Mouse (Mus musculus) midbrain, embryonic 15.5 days (tissue): ENCODE measurements around the gene Cdc14b. TPM values are rescaled to one million over a fixed set of nuclear protein-coding genes. Genes with fewer than 3 reads are reported as not detected.

Experiments used
- ATAC-seq: fragments of 200-750 bp; cut with Nextera tagmentation; replicated peaks from 2 replicates; pipeline ENCODE4 v1.8.0; 2017; ENCODE audit warnings: moderate TSS enrichment
- H3K27ac ChIP-seq: fragments of 300-500 bp; sonication (generic); 2 replicates; pipeline ENCODE4 v1.5.1; 2015; ENCODE audit warnings: mild to moderate bottlenecking, inconsistent platforms
- H3K27me3 ChIP-seq: fragments of 300-500 bp; sonication (generic); replicated peaks from 2 replicates; pipeline ENCODE4 v1.6.1; 2015; ENCODE audit warnings: inconsistent platforms
- H3K36me3 ChIP-seq: fragments of 300-500 bp; sonication (generic); replicated peaks from 2 replicates; pipeline ENCODE4 v1.6.1; 2015; ENCODE audit warnings: inconsistent platforms
- H3K4me1 ChIP-seq: fragments of 300-500 bp; sonication (generic); 2 replicates; pipeline ENCODE4 v1.6.1; 2015; ENCODE audit warnings: inconsistent platforms
- H3K4me2 ChIP-seq: fragments of 300-500 bp; sonication (generic); 2 replicates; pipeline ENCODE4 v1.6.1; 2015; ENCODE audit warnings: inconsistent platforms, mild to moderate bottlenecking, moderate library complexity
- H3K4me3 ChIP-seq: fragments of 300-500 bp; sonication (generic); 2 replicates; pipeline ENCODE4 v1.5.1; 2015; ENCODE audit warnings: mild to moderate bottlenecking, inconsistent platforms
- H3K9ac ChIP-seq: fragments of 300-500 bp; sonication (generic); 2 replicates; pipeline ENCODE4 v1.6.1; 2015; ENCODE audit warnings: mild to moderate bottlenecking, inconsistent platforms
- H3K9me3 ChIP-seq: fragments of 300-500 bp; sonication (generic); 2 replicates; pipeline ENCODE4 v1.6.1; 2016; ENCODE audit warnings: inconsistent platforms
- WGBS: fragments of 180-500 bp; shearing (Covaris S2); methylation state at CpG from one replicate; pipeline ENCODE4 v1.1.7; 2015; ENCODE audit warnings: mixed read lengths; 5-methylcytosine and 5-hydroxymethylcytosine counted together
- polyA plus RNA-seq: library from polyadenylated mRNA; unstranded; fragments of >200 nt; fragmentation: Nextera tagmentation; extraction: Ambion mirVana; gene quantifications from 2 replicates; pipeline ENCODE4 v1.2.1, GENCODE M21; 2015

The Cdc14b gene
- polyA plus RNA-seq, 1 experiment from 2014 or later = 2.4 TPM

DNA sequence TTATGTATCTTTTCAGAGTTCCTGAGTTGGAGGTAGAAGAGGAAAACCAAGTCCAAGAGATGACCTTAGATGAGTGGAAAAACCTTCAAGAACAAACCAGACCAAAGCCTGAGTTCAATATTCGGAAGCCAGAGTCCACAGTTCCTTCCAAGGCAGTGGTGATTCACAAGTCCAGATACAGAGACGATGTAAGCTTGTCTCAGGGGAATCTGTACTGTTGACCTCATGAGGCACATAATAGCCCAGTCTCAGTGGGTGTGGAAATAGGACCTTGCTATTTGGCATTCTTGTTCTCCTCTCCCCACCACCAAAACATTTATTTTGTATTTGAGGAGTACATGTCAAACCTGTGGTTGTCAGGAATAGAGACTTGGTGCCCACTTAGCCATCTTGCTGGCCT is 93.0 kb downstream of the Cdc14b start:
- Histone ChIP-seq H3K36me3 (0 out of 2 replicates have a peak, but pooled peaks cover 8% of the 10 kb centered on the region), H3K27ac (no peak overlapping the region), H3K4me2 (no peak overlapping the region), H3K9me3 (no peaks in the 10 kb centered on the region), H3K9ac (no peak overlapping the region), H3K4me1 (no peaks in the 10 kb centered on the region), H3K4me3 (no peak overlapping the region), H3K27me3 (no peaks in the 10 kb centered on the region)
- 82% methylated on average over 2 of the region's 2 CpGs for WGBS
- ATAC-seq = no peak

DNA sequence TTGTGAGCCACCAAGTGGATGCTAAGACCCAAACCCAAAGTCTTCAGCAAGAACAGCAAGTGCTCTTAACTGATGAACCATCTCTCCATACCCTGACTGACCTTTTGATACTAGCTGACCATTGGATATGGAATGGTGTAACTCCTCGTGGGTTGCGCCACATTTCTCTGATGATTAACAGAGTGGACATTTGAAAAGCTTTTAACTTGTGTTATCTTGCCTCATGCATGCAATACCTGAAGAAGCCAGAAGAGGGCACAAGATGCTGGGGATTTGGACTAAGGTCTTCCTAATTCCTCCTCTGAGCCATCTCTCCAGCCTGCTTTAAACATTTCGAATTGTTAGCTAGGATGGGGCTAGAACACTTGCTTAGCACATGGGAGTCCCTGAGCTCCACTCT is 94.2 kb downstream of the Cdc14b start:
- no peak overlapping the region for H3K4me3 ChIP-seq
- H3K9me3 ChIP-seq = no peaks in the 10 kb centered on the region
- peaks cover 14% of the 10 kb centered on the region; the same call in 1 of the 2 replicates for H3K36me3 ChIP-seq
- no peaks in the 10 kb centered on the region for H3K4me1 ChIP-seq
- H3K27me3 ChIP-seq = no peaks in the 10 kb centered on the region
- no peak overlapping the region for H3K9ac ChIP-seq
- no peak for ATAC-seq
- no peak overlapping the region for H3K27ac ChIP-seq
- WGBS = 88% methylated on average over 3 of the region's 3 CpGs
- H3K4me2 ChIP-seq = no peak overlapping the region

DNA sequence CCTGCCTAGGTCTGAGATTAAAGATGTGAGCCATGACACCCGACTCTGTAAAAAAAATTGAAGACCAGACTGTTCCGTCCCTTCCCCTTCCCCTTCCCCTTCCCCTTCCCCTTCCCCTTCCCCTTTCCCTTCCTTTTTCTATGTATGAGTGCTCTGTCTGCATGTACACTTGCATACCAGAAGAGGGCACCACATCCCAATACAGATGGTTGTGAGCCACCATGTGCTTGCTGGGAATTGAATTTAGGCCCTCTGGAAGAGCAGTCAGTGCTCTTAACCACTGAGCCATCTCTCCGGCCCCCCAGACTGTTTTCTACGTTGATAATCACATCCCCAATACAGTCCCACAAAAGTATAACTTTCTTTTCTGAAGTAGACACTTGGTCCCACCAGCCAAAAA is 94.8 kb downstream of the Cdc14b start:
- Histone ChIP-seq H3K27ac (no peak overlapping the region), H3K27me3 (no peaks in the 10 kb centered on the region), H3K36me3 (peaks cover 14% of the 10 kb centered on the region; the same call in 1 of the 2 replicates), H3K9me3 (no peaks in the 10 kb centered on the region), H3K4me3 (no peak overlapping the region), H3K4me2 (no peak overlapping the region), H3K4me1 (no peaks in the 10 kb centered on the region), H3K9ac (no peak overlapping the region)
- ATAC-seq = no peak
- WGBS = 88% methylated on average over 4 of the region's 4 CpGs

DNA sequence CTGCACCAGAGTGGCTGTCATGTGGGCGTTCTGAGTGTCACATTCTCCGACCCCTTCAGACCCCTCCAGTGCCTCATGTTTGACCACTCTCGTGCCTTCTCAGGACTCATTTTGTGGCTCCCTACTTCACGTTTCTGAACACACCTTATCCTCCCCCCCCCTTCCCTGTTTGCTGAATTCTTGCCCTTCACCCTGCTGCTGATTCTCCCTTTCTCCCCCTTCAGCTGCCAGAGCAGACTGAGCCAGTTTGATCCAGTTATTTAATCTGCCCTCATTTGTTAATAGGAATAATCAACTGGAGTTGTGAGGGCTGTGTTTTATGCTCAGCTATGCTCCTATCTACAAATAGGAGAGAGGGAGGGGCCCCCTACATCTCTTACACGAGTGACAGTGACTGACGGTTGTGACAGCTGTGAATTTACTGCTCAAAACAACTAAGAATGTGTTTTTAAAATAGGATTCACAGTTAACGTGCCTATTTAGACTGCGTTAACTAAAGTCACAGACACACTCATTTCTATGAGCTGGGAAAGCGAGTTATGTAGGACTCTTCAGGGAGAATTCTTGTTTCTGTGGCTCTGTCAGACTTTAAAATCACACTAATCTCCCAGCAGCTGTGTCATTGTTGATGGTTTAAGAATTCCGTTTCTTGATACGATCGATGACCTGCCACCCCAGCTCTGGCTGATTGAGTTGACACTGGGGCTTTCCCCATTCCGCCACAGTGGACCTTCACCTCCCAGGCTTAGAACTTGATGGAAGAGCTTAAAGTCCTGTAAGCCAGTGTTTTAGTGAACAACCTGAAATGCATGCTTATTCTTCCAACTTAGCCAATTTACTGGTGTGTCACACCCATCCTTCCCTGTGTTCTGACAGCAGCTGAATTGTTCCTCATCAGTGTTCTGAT is 96.1 kb downstream of the Cdc14b start:
- no peak overlapping the region for H3K9ac ChIP-seq
- H3K36me3 ChIP-seq = peaks cover 14% of the 10 kb centered on the region; the same call in 1 of the 2 replicates
- no peak for ATAC-seq
- no peaks in the 10 kb centered on the region for H3K27me3 ChIP-seq
- no peak overlapping the region for H3K27ac ChIP-seq
- H3K4me2 ChIP-seq = no peak overlapping the region
- 59% methylated on average over 13 of the region's 13 CpGs for WGBS
- no peaks in the 10 kb centered on the region for H3K9me3 ChIP-seq
- no peak overlapping the region for H3K4me3 ChIP-seq
- H3K4me1 ChIP-seq = no peaks in the 10 kb centered on the region

DNA sequence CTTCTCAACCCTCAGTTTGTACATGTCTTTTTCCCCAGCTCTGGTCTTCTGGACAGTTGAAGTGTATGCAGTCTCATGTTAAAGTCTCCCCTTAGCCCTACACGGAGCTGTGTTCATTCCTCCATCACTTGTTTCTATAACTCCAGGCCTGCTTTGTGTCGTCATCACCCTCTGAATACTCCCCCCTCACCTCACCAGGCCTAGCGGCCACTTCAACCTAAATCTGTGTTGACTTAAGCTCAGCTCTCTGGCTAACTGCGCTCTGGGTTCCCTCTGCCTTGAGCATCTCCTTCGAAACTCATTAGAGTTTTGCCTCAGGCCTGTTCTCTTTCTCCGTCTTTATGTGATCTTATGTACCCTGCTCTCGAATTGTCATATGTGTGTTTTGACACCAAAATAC is 97.1 kb downstream of the Cdc14b start:
- no peak for ATAC-seq
- H3K36me3 ChIP-seq = peaks cover 14% of the 10 kb centered on the region; the same call in 1 of the 2 replicates

DNA sequence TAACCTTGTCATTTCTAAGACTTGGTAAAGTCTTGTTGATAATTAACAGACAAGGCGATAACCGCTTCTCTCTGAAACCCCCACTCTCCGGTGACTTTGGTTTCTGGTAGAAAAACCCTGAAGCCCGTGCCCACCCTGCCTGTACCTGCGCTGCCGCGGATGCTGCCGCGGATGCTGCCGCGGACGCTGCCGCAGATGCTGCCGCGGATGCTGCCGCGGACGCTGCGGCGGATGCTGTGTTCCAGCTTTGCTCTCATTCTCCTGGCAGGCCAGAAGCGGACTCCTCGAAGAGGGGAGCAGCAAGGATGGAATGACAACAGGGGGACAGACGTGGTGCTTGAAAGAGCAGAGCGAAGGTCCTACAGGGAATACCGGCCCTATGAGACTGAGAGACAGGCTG is 105.3 kb downstream of the Cdc14b start:
- H3K9ac ChIP-seq = no peak overlapping the region
- peaks cover 30% of the 10 kb centered on the region for H3K36me3 ChIP-seq
- no peak for ATAC-seq
- H3K4me3 ChIP-seq = no peak overlapping the region
- no peaks in the 10 kb centered on the region for H3K27me3 ChIP-seq
- H3K4me1 ChIP-seq = no peaks in the 10 kb centered on the region
- 98% methylated on average over 25 of the region's 25 CpGs for WGBS
- peaks cover 45% of the 10 kb centered on the region for H3K9me3 ChIP-seq
- no peak overlapping the region for H3K4me2 ChIP-seq
- no peak overlapping the region for H3K27ac ChIP-seq

More for the DNA sequence above, 97.1 kb downstream of the Cdc14b start:
- Histone ChIP-seq H3K9ac (no peak overlapping the region), H3K4me3 (no peak overlapping the region), H3K4me2 (no peak overlapping the region), H3K9me3 (no peaks in the 10 kb centered on the region), H3K4me1 (no peaks in the 10 kb centered on the region), H3K27me3 (no peaks in the 10 kb centered on the region), H3K27ac (no peak overlapping the region)
- WGBS = 77% methylated on average over 7 of the region's 7 CpGs

DNA sequence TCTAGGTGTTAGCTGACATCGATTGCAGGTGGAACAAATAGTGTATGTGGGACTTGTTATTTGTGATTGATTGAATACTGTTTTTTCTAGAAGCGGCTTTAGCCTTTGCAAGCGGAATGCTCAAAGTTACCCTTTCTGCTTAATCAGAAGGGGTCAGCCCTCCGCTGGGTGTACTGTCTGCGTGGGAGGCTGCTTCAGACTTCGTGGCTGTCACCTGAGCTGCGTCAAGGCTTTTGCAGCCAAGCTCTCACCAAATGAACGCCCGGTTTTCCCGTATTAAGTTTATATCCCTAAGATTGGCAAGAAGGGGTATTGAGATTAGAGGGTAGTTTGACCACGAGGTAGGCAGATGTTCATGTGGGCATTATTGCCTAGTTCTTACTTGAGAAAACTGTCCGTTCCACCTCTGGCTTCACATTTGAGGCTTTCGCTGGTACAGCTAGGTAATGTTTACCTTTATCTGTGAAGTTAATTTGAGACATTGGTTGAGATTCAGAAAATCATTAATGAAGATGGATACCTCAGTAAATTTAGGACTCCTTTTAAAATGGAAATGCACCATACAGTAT is 111.9 kb downstream of the Cdc14b start:
- H3K36me3 ChIP-seq = 0 out of 2 replicates have a peak, but pooled peaks cover 6% of the 10 kb centered on the region
- ATAC-seq = no peak

DNA sequence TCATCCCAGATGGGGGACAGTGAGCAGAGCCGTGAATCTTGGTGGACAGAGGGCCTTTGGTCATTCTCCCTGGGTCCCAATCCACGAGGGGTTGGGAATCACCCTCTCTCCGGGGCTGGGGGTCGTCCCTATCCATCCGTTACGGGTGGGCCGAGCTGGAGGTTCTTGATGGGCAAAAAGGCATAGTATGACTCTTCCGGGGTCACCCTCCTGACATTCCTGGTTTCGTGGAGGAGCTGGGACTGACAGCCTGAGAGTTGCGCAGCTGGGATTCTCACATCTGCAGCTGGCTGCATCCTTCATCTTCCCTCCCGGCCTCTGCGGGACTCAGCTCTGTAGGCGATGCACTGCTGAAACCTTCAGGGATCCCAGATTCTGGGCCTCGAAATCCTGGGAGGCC is 112.5 kb downstream of the Cdc14b start:
- H3K36me3 ChIP-seq = 0 out of 2 replicates have a peak, but pooled peaks cover 6% of the 10 kb centered on the region
- WGBS = under 1% methylated on average over 14 of the region's 14 CpGs
- peaks cover 8% of the 10 kb centered on the region for H3K9me3 ChIP-seq
- no peak overlapping the region for H3K27ac ChIP-seq
- peak; percentile 2; the same call in 1 of the 2 replicates for ATAC-seq
- H3K4me2 ChIP-seq = peak overlapping the region; percentile 81
- peaks cover 14% of the 10 kb centered on the region for H3K4me1 ChIP-seq
- peak overlapping the region; percentile 81 for H3K9ac ChIP-seq
- peak overlapping the region; percentile 86 for H3K4me3 ChIP-seq
- peaks cover 4% of the 10 kb centered on the region; the same call in 1 of the 2 replicates for H3K27me3 ChIP-seq

More for the DNA sequence above, 111.9 kb downstream of the Cdc14b start:
- WGBS = 25% methylated on average over 13 of the region's 13 CpGs
- Histone ChIP-seq H3K4me1 (peaks cover 14% of the 10 kb centered on the region), H3K27me3 (0 out of 2 replicates have a peak, but pooled peaks cover 4% of the 10 kb centered on the region), H3K4me3 (peak overlapping the region; percentile 86), H3K4me2 (peak overlapping the region; percentile 81), H3K9ac (peak overlapping the region; percentile 81; the same call in 1 of the 2 replicates), H3K27ac (no peak overlapping the region), H3K9me3 (peaks cover 10% of the 10 kb centered on the region)

DNA sequence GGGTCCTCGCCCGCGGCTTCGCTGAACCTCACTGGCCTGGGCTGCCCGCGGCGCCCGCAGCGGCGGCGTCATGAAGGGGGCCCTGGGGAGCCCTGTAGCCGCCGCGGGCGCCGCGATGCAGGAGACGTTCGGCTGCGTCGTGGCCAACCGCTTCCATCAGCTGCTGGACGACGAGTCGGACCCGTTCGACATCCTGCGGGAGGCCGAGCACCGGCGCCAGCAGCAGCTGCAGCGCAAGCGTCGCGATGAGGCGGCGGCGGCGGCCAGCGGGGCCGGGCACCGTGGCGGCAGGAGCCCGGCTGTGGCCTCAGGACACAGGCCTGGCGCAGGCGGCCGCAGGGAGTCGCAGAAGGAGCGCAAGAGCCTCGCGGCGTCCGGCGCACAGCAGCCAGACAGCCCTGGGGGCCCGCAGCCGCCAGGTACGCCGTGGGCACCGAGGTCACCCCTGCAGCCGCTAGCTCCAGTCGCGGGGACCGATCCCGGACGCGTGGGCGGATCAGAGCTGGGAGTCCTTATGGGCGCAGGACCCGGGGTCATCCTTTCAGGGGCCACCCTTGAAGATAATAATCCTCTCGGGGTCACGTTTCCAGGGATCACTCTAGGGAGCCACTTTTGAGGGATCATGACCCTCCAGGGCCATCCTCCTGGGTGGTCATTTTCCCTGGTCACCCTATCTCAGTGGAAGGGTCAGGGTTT is 113.0 kb downstream of the Cdc14b start:
- Histone ChIP-seq H3K9ac (peak overlapping the region; percentile 81), H3K4me2 (peak overlapping the region; percentile 81), H3K9me3 (peaks cover 4% of the 10 kb centered on the region; the same call in 1 of the 2 replicates), H3K27ac (peak overlapping the region; percentile 83), H3K36me3 (0 out of 2 replicates have a peak, but pooled peaks cover 6% of the 10 kb centered on the region), H3K4me1 (peaks cover 14% of the 10 kb centered on the region), H3K4me3 (peak overlapping the region; percentile 86), H3K27me3 (peaks cover 4% of the 10 kb centered on the region; the same call in 1 of the 2 replicates)
- ATAC-seq = no peak; the same call in none of the 2 replicates
- WGBS = under 1% methylated on average over 71 of the region's 71 CpGs

DNA sequence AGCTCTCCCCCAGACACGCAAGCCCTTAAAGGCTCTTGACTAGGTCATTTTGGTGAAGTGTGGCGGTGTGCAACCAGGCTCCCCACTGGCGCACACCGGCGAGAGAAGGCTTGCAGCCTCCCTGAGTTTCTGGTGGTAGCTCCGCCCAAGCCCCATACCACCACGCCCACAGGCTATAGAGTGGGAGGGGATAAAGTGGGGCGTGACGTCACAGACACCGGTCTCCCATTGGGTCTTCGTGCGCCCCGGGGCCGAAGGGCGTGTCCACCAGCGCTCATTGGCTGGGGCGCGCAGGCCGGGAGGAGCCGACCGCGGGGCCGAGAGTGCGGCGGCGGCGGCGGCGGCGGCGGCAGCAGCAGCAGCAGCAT is 113.6 kb downstream of the Cdc14b start, which contains the start of gene Habp4:
Gene Habp4, plus strand, starts transcription at position 277 of the 368 bp plus-strand sequence.
- H3K9me3 ChIP-seq = peaks cover 4% of the 10 kb centered on the region; the same call in 1 of the 2 replicates
- peak; percentile 98 for ATAC-seq
- under 1% methylated on average over 31 of the region's 31 CpGs for WGBS
- H3K9ac ChIP-seq = peak within 1 kb of the TSS; percentile 81
- H3K4me3 ChIP-seq = peak within 1 kb of the TSS; percentile 86
- peaks cover 4% of the 10 kb centered on the region; the same call in 1 of the 2 replicates for H3K27me3 ChIP-seq
- H3K4me2 ChIP-seq = peak within 1 kb of the TSS; percentile 81
- 0 out of 2 replicates have a peak, but pooled peaks cover 2% of the 10 kb centered on the region for H3K36me3 ChIP-seq
- H3K4me1 ChIP-seq = peaks cover 14% of the 10 kb centered on the region
- peak within 1 kb of the TSS; percentile 83 for H3K27ac ChIP-seq

DNA sequence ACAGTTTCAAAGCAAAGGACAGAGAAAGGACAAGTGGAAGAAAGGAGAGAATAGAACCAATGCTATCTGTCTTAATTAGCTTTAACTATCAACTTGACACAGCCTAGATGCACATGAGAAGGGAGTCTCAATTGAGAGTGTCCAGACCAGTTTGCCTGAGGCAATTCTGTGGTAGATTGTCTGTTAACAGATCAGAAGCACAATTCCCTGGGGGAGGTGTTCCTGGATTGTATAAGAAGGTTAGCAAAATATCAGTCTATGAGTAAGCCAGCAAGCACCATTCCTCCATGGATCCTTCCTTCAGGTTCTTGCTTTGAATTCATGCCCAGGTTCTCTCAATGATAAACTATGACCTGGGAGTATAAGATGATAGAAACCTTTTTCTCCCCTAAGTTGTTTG is 118.1 kb downstream of the Cdc14b start:
- Histone ChIP-seq H3K4me2 (no peak overlapping the region), H3K9ac (no peak overlapping the region), H3K36me3 (no peaks in the 10 kb centered on the region), H3K4me1 (peaks cover 5% of the 10 kb centered on the region; the same call in 1 of the 2 replicates), H3K27ac (no peak overlapping the region), H3K9me3 (no peaks in the 10 kb centered on the region), H3K27me3 (peaks cover 4% of the 10 kb centered on the region; the same call in 1 of the 2 replicates), H3K4me3 (no peak overlapping the region)
- no peak for ATAC-seq

DNA sequence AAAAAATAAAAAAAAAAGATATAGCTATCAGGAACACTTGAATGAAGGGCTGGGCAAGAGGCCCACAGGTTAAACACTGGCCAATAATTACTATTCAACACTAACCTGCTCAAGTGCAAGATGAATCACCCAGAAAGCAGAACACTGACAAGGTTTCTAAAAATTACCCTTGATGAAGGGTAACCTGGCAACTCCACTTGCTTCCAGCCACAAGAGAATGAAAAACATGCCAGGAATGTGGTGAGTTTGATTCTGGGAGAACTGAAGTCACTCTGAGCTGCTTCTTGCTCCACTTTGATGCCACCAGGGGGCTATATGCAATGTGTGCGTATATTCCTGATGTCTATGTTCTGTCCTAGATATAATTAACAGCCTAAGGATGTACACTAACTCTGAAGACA is 119.9 kb downstream of the Cdc14b start:
- no peak for ATAC-seq
- H3K36me3 ChIP-seq = no peaks in the 10 kb centered on the region
- peaks cover 4% of the 10 kb centered on the region; the same call in 1 of the 2 replicates for H3K27me3 ChIP-seq
- no peak overlapping the region for H3K4me3 ChIP-seq
- H3K4me1 ChIP-seq = peaks cover 7% of the 10 kb centered on the region
- no peaks in the 10 kb centered on the region for H3K9me3 ChIP-seq
- no peak overlapping the region for H3K27ac ChIP-seq
- WGBS = 10% methylated on average over 1 of the region's 1 CpGs
- H3K9ac ChIP-seq = no peak overlapping the region
- H3K4me2 ChIP-seq = no peak overlapping the region
